Mouse (Mus musculus): ENCODE results near the gene Lmntd1.
A peak's percentile ranks its signal among the peaks of the same experiment; 100 is the strongest.

The Lmntd1 gene

DNA sequence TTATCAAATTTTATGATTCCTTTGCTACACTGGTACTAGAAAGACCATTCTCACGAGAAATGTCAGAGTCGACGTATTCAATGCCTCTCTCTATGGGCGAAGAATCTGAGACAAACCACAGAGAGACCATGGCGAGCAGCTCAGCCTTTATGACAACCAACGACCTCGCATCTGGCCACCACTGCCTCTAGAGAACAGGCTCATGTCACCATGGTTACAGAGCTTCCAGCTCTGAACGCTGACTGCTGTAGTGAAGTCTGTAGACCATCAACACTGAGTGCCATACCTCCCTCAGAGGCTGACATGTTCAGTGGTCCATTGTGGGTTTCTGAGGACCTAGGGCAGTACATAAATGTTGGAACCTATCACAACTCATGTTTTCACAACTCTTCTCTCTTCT lies 180.2 kb downstream of the Lmntd1 start:
- no peak for DNase-seq (ENCODE audit: low read depth, low spot score)

GRCm38 (mm10) chr6:145432711-145433708 lies 181.1 kb downstream of the Lmntd1 start:
- DNase-seq (ENCODE audit: low read depth, low spot score) = no peak

DNA sequence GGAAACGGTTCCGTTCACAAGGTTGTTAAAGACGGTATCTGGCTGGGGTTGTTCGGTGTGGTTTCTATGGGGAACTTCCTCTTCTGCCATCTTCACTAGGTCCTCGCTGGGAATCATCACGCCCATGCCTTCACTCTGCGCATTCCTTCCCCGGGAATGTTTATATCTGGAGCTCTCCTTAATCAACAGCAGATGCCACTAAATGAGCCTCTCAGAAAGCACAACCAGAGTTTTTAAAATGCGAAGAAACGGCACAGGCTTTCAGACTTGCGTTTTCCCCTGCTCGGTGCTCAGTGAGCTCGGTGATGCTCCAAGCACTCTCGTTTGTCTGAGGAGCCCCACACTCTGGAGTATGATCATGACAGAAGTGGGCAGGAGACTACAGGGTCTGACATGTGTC lies 182.4 kb downstream of the Lmntd1 start:
- no peak for DNase-seq (ENCODE audit: low read depth, low spot score)

DNA sequence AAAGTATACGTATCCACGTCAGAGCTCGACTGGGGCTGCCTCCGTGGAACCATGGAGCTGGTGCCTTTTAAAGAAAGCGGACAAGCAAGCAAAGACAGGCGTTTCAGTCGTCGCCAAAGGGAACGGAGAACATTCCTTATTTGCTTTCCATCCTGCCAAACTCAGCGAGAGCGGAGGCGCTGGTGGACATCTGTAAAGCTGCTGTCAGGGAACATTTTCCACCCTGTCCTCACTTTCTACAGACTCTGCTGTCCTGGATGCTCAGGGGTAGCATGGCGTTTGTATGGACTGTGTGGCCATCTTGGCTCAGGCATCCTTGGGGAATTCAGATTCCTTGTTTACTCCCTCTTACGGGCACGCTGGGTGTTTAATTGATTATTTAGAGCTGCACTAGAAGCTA lies 186.7 kb downstream of the Lmntd1 start:
- DNase-seq (ENCODE audit: low read depth, low spot score) = no peak

DNA sequence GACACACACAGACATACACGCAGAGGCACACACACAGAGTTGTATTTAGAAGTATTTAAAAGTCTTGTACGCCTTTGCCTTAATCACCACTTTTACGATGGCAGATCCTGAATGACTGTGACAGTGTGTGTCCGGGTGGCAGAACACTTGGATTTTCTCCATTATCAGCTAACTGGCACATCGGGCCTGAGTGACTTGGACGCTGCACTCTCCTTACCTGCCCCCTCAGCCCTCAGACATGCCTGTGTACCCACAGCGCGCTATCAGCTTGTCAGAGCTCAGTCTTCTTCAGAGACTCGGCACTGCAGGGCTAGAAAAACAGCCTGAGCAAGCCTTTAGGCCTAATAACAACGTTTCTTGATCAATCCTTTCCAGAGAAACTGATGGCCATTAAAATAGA lies 187.6 kb downstream of the Lmntd1 start:
- no peak for DNase-seq (ENCODE audit: low read depth, low spot score)

GRCm38 (mm10) chr6:145424156-145424555 lies 190.0 kb downstream of the Lmntd1 start:
- DNase-seq (ENCODE audit: low read depth, low spot score) = no peak

- DNase-seq (ENCODE audit: low read depth, low spot score) = peak; percentile 40
These were observed 190.6 kb downstream of the Lmntd1 start for GRCm38 (mm10) chr6:145423484-145423883.

- DNase-seq (ENCODE audit: low read depth, low spot score) = no peak
These were observed 192.5 kb downstream of the Lmntd1 start for GRCm38 (mm10) chr6:145421666-145422065.

- DNase-seq (ENCODE audit: low read depth, low spot score) = no peak
These were observed 193.7 kb downstream of the Lmntd1 start for GRCm38 (mm10) chr6:145420407-145420806.

DNA sequence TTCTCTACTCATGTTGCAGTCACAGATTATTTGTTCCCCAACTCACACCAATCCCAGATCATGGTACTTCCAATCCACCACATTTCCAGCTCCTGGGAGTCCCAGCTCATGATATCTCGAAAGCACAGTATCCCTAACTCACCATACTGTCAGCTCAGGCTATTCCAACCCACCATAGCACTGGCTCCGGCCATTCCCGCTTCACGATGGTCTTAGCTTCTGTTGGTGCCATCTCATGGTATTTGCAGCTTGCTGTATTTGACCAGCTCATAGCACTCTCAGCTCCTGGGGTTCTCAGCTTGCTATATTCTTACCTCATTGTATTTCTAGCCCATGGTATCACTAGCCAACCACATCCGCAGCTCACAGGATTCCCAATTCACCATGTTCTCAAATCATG lies 195.3 kb downstream of the Lmntd1 start:
- no peak for DNase-seq (ENCODE audit: low read depth, low spot score)

DNA sequence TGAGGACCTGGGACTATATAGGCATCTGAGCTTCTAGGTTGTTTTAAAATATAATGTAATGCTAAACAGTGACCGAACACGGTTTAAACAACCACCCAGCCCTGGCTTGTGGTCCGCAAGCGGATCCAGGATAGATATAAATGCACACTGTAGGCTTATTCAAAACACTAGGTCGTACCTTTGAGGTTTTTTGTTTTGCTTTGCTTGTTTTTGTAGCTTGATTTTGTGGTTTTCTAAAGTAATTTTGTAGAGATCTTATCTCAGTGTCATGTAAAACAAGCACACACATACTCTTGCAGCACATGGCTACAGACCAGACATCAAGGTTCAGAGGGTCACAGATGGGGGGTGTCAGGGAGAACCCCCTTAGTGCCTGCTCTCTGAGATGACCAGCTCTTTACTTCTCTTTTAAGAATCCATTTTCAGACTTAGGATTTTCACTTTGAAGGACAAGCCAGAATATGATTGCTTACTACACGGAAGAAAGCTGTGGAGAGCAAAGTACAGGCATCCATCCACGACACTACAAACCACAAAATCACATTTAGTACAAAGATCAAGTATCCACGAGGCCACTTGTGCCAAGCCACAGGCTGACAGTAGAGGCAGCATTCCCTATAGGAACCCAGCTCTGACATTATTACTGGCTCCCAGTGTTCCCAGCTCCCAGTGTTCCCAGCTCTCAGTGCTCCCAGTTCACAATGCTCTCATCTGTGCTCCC lies 196.2 kb downstream of the Lmntd1 start:
- DNase-seq (ENCODE audit: low read depth, low spot score) = no peak

DNA sequence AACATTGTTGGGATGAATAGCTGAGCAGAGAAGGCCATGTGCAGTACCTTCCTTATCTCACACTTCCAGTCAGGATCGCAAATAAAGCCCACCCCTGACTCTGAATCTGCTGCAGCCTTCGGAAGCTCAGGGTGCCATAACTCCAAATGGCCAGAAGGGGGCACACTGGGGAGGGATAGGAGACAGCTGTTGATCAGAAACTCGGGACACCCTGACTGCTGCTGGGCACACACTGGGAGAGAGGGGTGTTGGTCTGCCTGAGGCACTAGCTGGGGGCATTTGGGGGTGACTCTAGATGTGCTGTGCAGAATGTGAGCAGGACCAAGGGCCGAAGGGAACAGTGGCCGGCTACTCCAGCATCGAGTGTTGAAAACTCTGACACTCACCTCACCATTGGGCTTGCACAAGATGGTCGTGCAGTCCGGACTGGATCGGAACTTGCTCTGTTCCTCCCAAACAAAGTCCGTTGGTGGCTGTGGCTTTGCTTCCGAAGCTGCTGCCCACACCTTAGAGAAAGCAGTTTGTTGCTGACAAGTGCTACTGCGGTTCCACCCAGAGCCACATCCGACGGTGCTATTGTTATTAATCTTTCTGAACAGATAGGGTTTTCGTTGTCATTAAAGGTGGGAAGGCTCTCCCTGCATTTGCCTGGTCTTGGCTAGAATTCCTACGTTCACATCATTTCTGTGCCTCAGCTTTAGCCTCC lies 197.0 kb downstream of the Lmntd1 start:
- no peak for DNase-seq (ENCODE audit: low read depth, low spot score)

- DNase-seq (ENCODE audit: low read depth, low spot score) = no peak
These were observed 209.6 kb downstream of the Lmntd1 start for GRCm38 (mm10) chr6:145404369-145405051.

GRCm38 (mm10) chr6:145401140-145401539 lies 213.0 kb downstream of the Lmntd1 start:
- no peak for DNase-seq (ENCODE audit: low read depth, low spot score)

DNA sequence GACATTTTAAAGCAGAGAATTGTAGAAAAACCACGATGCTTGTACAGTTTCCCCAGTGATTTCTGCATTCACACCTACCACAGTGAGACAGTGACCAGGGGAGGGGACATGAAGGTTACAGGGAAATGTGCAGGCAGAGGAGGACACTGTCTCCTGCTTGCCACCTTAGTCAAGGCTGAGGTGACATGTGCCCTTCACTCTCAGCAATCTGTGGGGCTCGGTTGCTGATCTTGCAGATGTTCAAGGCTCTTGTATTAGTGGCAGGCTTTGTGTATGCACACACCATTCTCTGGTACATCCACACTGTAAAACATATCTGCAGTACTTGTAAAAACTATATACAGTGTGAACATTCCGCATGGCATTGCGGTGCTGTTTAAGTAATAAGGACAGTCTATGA lies 216.2 kb downstream of the Lmntd1 start:
- no peak for DNase-seq (ENCODE audit: low read depth, low spot score)

GRCm38 (mm10) chr6:145396534-145396933 lies 217.6 kb downstream of the Lmntd1 start:
- DNase-seq (ENCODE audit: low read depth, low spot score) = no peak

DNA sequence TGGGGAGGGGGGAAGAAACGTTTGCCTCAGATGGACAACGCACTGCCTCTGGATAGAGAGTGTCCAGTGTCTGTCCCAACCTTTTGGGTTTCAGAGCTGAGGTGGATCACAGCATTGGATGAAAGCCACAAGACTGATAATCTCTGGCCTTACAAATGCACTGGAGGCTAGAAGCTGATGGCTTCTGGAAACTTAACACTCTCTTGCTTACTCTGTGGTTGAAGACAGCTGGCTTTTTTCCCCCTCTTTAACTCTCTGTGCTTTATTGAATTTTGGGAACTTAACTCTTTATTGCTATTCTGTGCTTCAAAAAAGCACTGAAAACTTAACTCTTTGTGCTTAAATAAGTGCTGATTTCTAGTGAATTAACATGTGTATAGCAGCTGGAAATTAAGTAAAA lies 223.7 kb downstream of the Lmntd1 start:
- no peak for DNase-seq (ENCODE audit: low read depth, low spot score)

DNA sequence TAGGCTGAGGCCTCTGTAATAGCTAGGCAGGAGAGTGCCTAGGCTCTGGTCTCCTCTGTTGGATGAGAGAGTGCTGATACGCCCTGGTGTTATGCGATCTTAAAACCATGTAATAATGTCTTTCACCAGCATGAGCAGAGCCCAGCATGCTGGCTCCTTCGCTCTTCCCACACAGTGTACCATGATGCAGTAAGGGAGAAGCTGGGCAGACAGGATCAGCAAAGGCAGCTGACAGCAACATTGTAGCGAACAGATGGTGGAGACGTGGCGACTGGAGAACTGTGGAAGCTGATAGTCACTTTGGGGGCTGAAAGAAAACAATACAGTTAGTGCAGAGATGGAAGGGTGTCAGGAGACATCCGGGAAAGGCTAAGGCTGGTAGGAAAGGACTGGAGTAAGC lies 224.2 kb downstream of the Lmntd1 start:
- DNase-seq (ENCODE audit: low read depth, low spot score) = peak; percentile 85

- DNase-seq (ENCODE audit: low read depth, low spot score) = peak; percentile 94
These were observed 226.7 kb downstream of the Lmntd1 start for GRCm38 (mm10) chr6:145387378-145387777.

DNA sequence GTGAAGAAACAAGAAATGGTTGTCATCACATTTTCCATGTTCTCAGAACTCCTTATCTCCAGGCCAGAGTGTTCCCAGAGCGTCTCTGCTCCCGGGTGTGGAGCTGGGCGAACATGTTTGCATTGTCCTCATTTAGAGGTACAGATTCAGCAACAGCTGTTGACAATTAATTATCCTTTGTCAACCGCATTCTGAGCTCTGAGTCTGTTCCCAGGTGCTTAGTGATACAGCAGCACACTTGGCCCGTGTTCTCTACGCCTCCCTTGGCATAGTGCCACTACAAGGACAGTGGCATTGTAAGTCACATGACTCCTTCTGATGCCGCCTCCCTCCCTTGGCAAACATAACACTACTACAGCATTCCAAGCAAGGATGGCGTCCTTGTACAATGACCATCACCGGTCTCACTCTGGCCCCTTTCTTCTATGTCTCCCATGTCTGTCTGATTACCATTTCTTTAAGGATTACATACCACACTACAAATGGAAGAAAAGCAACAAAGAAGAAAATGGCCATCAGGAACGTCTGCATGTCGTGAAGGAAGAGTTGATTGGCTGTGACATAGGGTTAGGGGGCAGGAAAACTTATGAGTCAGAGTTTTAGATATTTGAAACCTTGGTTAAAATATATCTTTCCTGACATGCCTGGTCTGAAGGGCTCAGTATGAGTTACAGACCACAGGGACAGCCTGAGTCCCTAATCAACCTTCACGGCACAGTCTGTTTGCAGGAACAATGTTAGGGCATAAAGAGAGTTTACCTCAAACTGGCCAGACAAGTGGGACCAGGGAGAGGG lies 231.3 kb downstream of the Lmntd1 start:
- no peak for DNase-seq (ENCODE audit: low read depth, low spot score)

- DNase-seq (ENCODE audit: low read depth, low spot score) = no peak
These were observed 233.2 kb downstream of the Lmntd1 start for GRCm38 (mm10) chr6:145380961-145381360.
